Comparison of ENCODE assay signal across 9 mouse cellular contexts in genomic region chr13:98694773-98695314, GRCm38 (mm10). TPM values are rescaled to one million over a fixed set of nuclear protein-coding genes. Genes with fewer than 3 reads are reported as not detected.
A peak's percentile ranks its signal among the peaks of the same experiment; 100 is the strongest.
DNase-seq lines count a peak whose midpoint lies in the region; ATAC-seq and TF ChIP-seq lines count a peak whose summit lies in the region.
"Had no signal": no experiment of that assay in that cellular context is flagged by ENCODE, and none has a peak within 500 bp of the region (broad histone marks: within the 10 kb centered on the region; RNA-seq: fewer than 3 reads in every experiment).

Tmem171 (minus strand) TSS chr13:98694834.

- no peak for TF ChIP-seq CTCF in gastrocnemius, adult 2 months (IDR thresholded peaks at IDR 0.05)

- DNase-seq in gastrocnemius, adult 2 months = peak; percentile 44
- no peak for DNase-seq in gastrocnemius, postnatal 14 days
- peak; percentile 24 for DNase-seq in retina, postnatal 1 day
- no peak for DNase-seq in gastrocnemius, postnatal 36 days

- H3K9me3 ChIP-seq in forebrain, embryonic 12.5 days = no peaks in the 10 kb centered on the region
- H3K9me3 ChIP-seq in intestine, embryonic 16.5 days (ENCODE audit: control insufficient read depth, low read length) = no peaks in the 10 kb centered on the region
- H3K9me3 ChIP-seq in liver, embryonic 15.5 days (replicated peaks) = no peaks in the 10 kb centered on the region

- H3K4me2 ChIP-seq in forebrain, embryonic 12.5 days = peak within 1 kb of the TSS; percentile 65
- peak within 1 kb of the TSS; percentile 65 for H3K4me2 ChIP-seq in intestine, embryonic 16.5 days (ENCODE audit: low read depth, low read length)
- peak within 1 kb of the TSS; percentile 56 for H3K4me2 ChIP-seq in liver, embryonic 15.5 days

- peaks cover 8% of the 10 kb centered on the region for H3K4me1 ChIP-seq in forebrain, embryonic 12.5 days
- H3K4me1 ChIP-seq in intestine, embryonic 16.5 days (ENCODE audit: control insufficient read depth, insufficient read depth, low read length) = peaks cover 10% of the 10 kb centered on the region
- H3K4me1 ChIP-seq in liver, embryonic 15.5 days (replicated peaks) = no peaks in the 10 kb centered on the region

- H3K4me3 ChIP-seq in gastrocnemius, adult 2 months = peak within 1 kb of the TSS; percentile 67
- H3K4me3 ChIP-seq in forebrain, embryonic 12.5 days (replicated peaks) = peak within 1 kb of the TSS; percentile 35
- H3K4me3 ChIP-seq in intestine, embryonic 16.5 days (ENCODE audit: low read length) = peak within 1 kb of the TSS; percentile 52
- peak within 1 kb of the TSS; percentile 37 for H3K4me3 ChIP-seq in liver, embryonic 15.5 days (replicated peaks)

- WGBS in forebrain, embryonic 12.5 days = 5% methylated on average over 43 of the region's 44 CpGs
- 9% methylated on average over 38 of the region's 44 CpGs for WGBS in intestine, embryonic 16.5 days
- WGBS in liver, embryonic 15.5 days (ENCODE audit: insufficient replicate concordance) = 7% methylated on average over 44 of the region's 44 CpGs

- intact Hi-C loops in gastrocnemius, adult 2 months (cut with DNase I) = no loop called here
- intact Hi-C loops in gastrocnemius, postnatal 14 days (cut with DNase I; ENCODE audit: low total_unique reads) = no loop called here
- intact Hi-C loops in gastrocnemius, postnatal 36 days (cut with DNase I) = no loop called here

- peak within 1 kb of the TSS; percentile 53 for H3K9ac ChIP-seq in forebrain, embryonic 12.5 days
- H3K9ac ChIP-seq in intestine, embryonic 16.5 days (ENCODE audit: low read depth, low read length) = peak within 1 kb of the TSS; percentile 80
- no peak within 1 kb of the TSS for H3K9ac ChIP-seq in liver, embryonic 15.5 days

- H3K36me3 ChIP-seq in forebrain, embryonic 12.5 days (replicated peaks) = no peaks in the 10 kb centered on the region
- H3K36me3 ChIP-seq in intestine, embryonic 16.5 days (ENCODE audit: control insufficient read depth, insufficient read depth, low read length) = no peaks in the 10 kb centered on the region
- H3K36me3 ChIP-seq in liver, embryonic 15.5 days (replicated peaks) = no peaks in the 10 kb centered on the region

- peaks cover 39% of the 10 kb centered on the region for H3K27me3 ChIP-seq in forebrain, embryonic 12.5 days
- H3K27me3 ChIP-seq in intestine, embryonic 16.5 days (replicated peaks; ENCODE audit: control insufficient read depth, insufficient read depth, low read length) = no peaks in the 10 kb centered on the region; the same call in 1 of the 2 replicates
- peaks cover 41% of the 10 kb centered on the region for H3K27me3 ChIP-seq in liver, embryonic 15.5 days

- no peak for ATAC-seq in forebrain, embryonic 12.5 days (ENCODE audit: low FRiP score)
- peak; percentile 66 for ATAC-seq in intestine, embryonic 16.5 days
- no peak for ATAC-seq in liver, embryonic 15.5 days (ENCODE audit: insufficient read depth)
- ATAC-seq in megakaryocyte progenitor cell, adult 5-6 weeks (replicated peaks; ENCODE audit: poor library complexity) = no peak

- peak within 1 kb of the TSS; percentile 63 for H3K27ac ChIP-seq in gastrocnemius, adult 2 months
- H3K27ac ChIP-seq in forebrain, embryonic 12.5 days = no peak within 1 kb of the TSS
- peak within 1 kb of the TSS; percentile 88 for H3K27ac ChIP-seq in intestine, embryonic 16.5 days (ENCODE audit: low read length)
- H3K27ac ChIP-seq in liver, embryonic 15.5 days (replicated peaks) = no peak within 1 kb of the TSS

RNA-seq across cellular contexts. Expression of gene Tmem171, which starts in this region (rescaled TPM):
- total RNA-seq in gastrocnemius, adult 2 months (2021) = 1 to 10 TPM in 1 of 2 experiments, under 1 TPM in 1; 0.64 to 3.1 TPM
- total RNA-seq in gastrocnemius, postnatal 14 days (2021) = under 1 TPM; 0.41 to 0.58 TPM
- polyA plus RNA-seq in forebrain, embryonic 12.5 days (2016; fragmentation: Nextera tagmentation; extraction: Ambion mirVana) = not detected in 2 replicates
- 36.4 and 43.2 TPM in 2 replicates for polyA plus RNA-seq in intestine, embryonic 16.5 days (2015; fragmentation: Nextera tagmentation; extraction: Ambion mirVana)
- polyA plus RNA-seq in liver, embryonic 15.5 days (2015; fragmentation: Nextera tagmentation; extraction: Ambion mirVana) = 0.15 and 0.22 TPM in 2 replicates
- under 1 TPM; 0.37 to 0.71 TPM for total RNA-seq in gastrocnemius, postnatal 36 days (2021)
- total RNA-seq in megakaryocyte progenitor cell, adult 5-6 weeks (2015) = 0.57 TPM in 1 of 2 replicates, not detected in the other
- total RNA-seq in megakaryocyte progenitor cell, adult 5-6 weeks (2017) = not detected in 2 replicates
- total RNA-seq: left cerebral cortex, postnatal 25 days had no signal

Comparison
In these comparisons a context has a peak if more than half of its experiments do, and no peak if none do; other contexts are left out.
1. RNA of gene Tmem171 (polyA plus RNA-seq): 36.4 to 43.2 TPM in intestine, embryonic 16.5 days; 0.15 to 0.22 TPM in liver, embryonic 15.5 days and not detected in forebrain, embryonic 12.5 days; every median in the first group is over 10 times any median in the second.
2. DNase-seq: peak in gastrocnemius, adult 2 months (single experiment) and retina, postnatal 1 day (single experiment); none in gastrocnemius, postnatal 14 days (single experiment) and gastrocnemius, postnatal 36 days (0 of 2).
3. H3K27ac ChIP-seq: peak in gastrocnemius, adult 2 months (single experiment) and intestine, embryonic 16.5 days (single experiment); none in forebrain, embryonic 12.5 days (single experiment) and liver, embryonic 15.5 days (single experiment).
4. Peak in every context shown above with its lines, with median percentiles within 50 percentile points of each other: H3K4me3 ChIP-seq and H3K4me2 ChIP-seq.